Mouse (Mus musculus) lung, adult 2 months (tissue): ENCODE results near the gene Snupn. TPM values are rescaled to one million over a fixed set of nuclear protein-coding genes. Genes with fewer than 3 reads are reported as not detected.

ENCODE experiments used
- DNase-seq: peaks from one replicate; pipeline ENCODE4 v3.0.0; 2022
- H3K4me1 ChIP-seq: fragments of 200-500 bp; 2 replicates; pipeline ENCODE4 v1.6.1; 2011; ENCODE audit warnings: low read length; ENCODE audit not compliant: control insufficient read depth, insufficient read depth
- H3K4me3 ChIP-seq: fragments of 200-500 bp; replicated peaks from 2 replicates; pipeline ENCODE3; 2011; ENCODE audit warnings: low read depth, mild to moderate bottlenecking, control low read depth, low read length; ENCODE audit errors: extremely low read depth
- CTCF ChIP-seq: fragments of 200-500 bp; IDR thresholded peaks from 2 replicates; pipeline ENCODE4 v1.5.1; 2011; ENCODE audit warnings: mild to moderate bottlenecking, low read length, control low read depth; ENCODE audit not compliant: insufficient read depth
- POLR2A ChIP-seq: fragments of 200-500 bp; IDR thresholded peaks from 2 replicates; pipeline ENCODE4 v1.6.1; 2011; ENCODE audit warnings: low read depth, mild to moderate bottlenecking, control low read depth, low read length, borderline replicate concordance; ENCODE audit errors: extremely low read depth
- WGBS: fragments of 180-500 bp; shearing (Covaris S2); methylation state at CpG from one replicate; pipeline ENCODE4 v1.1.7; 2018; 5-methylcytosine and 5-hydroxymethylcytosine counted together
- polyA plus RNA-seq: library from polyadenylated mRNA; depleted of rRNA; stranded (reverse); fragments of >200 nt; gene quantifications from 2 replicates; pipeline ENCODE4 v1.2.3, GENCODE M21; 2012; rRNA removed

Snupn gene
- polyA plus RNA-seq, 1 experiment, result 5.0 TPM

- TF ChIP-seq CTCF, result no peak
- TF ChIP-seq POLR2A, result no peak
- WGBS, result 54% methylated on average over 1 of the region's 1 CpGs
Observed at GRCm38 (mm10) chr9:57017631-57018030, 67.0 kb downstream of the Snupn start.

GRCm38 (mm10) chr9:57031756-57032155, 81.1 kb downstream of the Snupn start:
- H3K4me1 ChIP-seq, result no peaks in the 10 kb centered on the region
- 89% methylated on average over 1 of the region's 1 CpGs for WGBS
- no peak for TF ChIP-seq CTCF
- TF ChIP-seq POLR2A, result no peak
- no peak overlapping the region for H3K4me3 ChIP-seq
- no peak for DNase-seq

More at GRCm38 (mm10) chr9:57017631-57018030, 67.0 kb downstream of the Snupn start:
- no peak for DNase-seq
- H3K4me1 ChIP-seq, result peaks cover 10% of the 10 kb centered on the region
- H3K4me3 ChIP-seq, result no peak overlapping the region

Other genes starting within 250 kb of the Snupn start
- 4.4 and 6.8 TPM in 2 replicates for gene Lingo1, start 154.4 kb upstream of the Snupn start, polyA plus RNA-seq
- 1.7 and 1.8 TPM in 2 replicates for gene Odf3l1, start 86.2 kb upstream of the Snupn start, polyA plus RNA-seq
- 19.5 and 21.2 TPM in 2 replicates for gene Cspg4, start 85.8 kb upstream of the Snupn start, polyA plus RNA-seq
- gene Snx33, start 22.5 kb upstream of the Snupn start, polyA plus RNA-seq, result 22.4 and 23.6 TPM in 2 replicates
- 195 and 264 TPM in 2 replicates for gene Imp3, start 13.4 kb upstream of the Snupn start, polyA plus RNA-seq
- 30.3 and 35.4 TPM in 2 replicates for gene Ptpn9, start 44.0 kb downstream of the Snupn start, polyA plus RNA-seq
- 68.4 and 82.1 TPM in 2 replicates for gene Sin3a, start 121.2 kb downstream of the Snupn start, polyA plus RNA-seq
- gene Man2c1, start 179.8 kb downstream of the Snupn start, polyA plus RNA-seq, result 232 and 233 TPM in 2 replicates
- gene Neil1, start 197.4 kb downstream of the Snupn start, polyA plus RNA-seq, result 10.2 and 10.4 TPM in 2 replicates
- 110 and 137 TPM in 2 replicates for gene Commd4, start 207.5 kb downstream of the Snupn start, polyA plus RNA-seq